Mouse (Mus musculus) mammary gland, adult 2 months (tissue): ENCODE data around the gene Lamtor2. TPM values are rescaled to one million over a fixed set of nuclear protein-coding genes. Genes with fewer than 3 reads are reported as not detected.

Experiments used
- polyA plus RNA-seq: library from polyadenylated mRNA; depleted of rRNA; stranded (reverse); fragments of >200 nt; gene quantifications from 2 replicates; pipeline ENCODE4 v1.2.3, GENCODE M21; 2012; ENCODE audit warnings: low replicate concordance; rRNA removed

The Lamtor2 gene
- polyA plus RNA-seq: 121 and 137 TPM in 2 replicates

DNA sequence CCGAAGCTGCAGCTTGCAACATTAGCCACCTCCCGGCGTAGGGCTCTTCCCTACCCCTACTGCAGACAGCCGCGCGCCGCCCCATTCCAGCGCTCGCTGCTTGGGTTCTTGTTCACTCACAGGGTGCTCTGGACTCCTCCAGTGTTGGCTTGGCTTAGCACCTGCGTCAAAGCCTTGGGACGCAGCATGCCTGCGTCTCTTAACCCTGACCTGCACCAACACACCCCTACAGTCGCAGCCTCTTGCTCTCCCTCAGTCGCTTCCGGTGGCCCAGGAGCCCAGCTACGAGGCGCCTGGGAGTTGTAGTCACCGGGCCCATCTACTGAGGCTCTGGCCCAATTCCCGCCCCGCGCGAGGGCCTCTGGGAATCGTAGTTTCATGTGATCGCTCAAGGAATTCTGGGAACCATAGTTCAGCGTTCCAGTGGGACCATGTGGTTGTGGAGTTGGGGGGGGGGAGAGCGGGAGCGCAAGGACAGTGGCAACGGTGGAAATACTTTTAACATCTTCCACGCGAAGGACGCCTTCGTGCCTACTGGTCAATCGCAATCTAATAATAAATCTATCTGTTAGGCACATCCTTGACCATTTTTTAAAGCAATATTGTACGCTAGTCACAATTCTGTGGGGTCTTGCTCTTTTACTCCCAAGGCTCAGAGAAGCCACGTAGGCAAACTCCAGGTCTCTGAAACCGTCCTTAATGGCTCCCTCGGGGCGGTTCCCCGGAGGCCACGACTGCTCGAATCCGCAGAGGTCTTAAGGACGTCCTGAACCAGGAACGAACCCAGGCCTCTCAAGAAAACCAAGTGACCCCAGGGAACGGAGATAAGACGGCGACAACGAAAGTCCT, at the start of gene Lamtor2:
TSS of gene Lamtor2 (minus strand) at position 399 of the 849 bp plus-strand sequence.

DNA sequence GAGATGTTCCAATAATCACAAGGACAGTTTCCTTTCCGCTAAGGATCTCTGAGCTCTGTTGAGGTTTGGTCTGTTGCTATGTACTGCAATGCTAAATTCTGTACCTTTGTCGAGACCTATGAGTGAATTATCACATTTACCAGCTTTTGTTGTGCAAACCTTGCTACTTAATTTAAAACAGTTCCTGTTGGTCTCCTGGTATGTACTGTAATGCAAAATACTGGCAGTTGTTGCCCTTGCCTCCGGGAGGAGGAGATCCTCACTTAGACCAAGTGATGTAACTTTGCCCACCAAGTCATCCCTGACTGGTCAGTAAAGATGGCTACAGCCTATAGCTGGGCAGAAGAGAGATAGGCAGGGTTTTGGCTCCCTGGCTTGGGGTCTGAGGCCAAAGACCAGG, 22.7 kb upstream of the Lamtor2 start, which contains the start of gene Ssr2:
TSS of gene Ssr2 (plus strand) at position 337 of the 400 bp plus-strand sequence.

DNA sequence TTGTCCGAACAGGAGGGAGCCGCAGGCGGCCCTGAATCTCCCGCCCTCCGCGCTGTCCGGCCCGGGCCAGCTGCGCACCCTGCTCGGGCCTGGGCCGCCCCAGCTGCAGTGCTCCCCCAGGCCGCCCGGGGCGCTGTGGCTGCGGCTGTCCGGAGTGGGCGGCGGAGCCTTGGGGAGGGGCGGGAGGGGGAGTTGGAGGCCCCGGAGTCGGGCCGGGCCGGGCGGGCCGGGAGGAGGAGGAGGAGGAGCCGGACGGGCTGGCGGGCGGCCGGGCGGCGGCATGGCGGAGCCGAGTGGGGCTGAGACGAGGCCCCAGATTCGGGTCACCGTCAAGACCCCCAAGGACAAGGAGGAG, 628 bp upstream of the Lamtor2 start, which contains the start of gene Ubqln4:
TSS of gene Ubqln4 (plus strand) at position 234 of the 355 bp plus-strand sequence.

DNA sequence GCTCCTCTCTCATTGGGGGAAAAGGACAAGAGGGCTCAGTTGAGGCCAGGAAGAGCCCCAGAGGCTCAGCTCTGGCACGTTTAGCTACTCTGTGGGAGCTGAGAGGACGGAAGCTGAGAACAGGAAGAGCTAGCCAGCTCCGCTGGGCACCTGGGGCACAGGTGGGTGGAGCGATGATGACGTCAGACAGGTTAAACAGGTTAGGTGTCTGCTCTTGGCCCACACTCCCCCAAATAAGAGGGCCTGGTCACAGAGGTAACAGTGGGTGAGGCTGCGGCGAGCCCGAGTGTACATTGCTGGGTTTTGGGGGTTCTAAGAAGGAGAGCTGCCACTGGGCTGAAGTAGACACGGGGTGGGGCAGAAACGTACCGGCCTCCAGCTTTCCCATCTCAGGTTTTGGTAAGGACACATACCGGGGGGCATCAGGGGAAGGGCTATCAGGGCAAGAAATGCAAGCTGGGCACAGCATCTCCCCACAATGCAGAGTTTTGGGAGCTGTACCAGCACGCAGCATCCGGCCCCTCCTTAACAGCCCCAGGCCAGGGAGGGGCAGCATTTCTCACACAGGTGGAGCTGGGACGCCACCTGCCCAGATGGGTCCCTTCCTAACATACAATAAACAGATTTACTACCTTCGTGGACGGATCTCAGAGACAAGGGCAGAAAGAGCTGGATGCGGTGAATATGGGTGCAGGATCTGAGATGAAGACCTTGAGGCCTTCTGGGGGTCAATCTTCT, 4.5 kb downstream of the Lamtor2 start, which contains the start of gene Rab25:
TSS of gene Rab25 (minus strand) at position 121 of the 738 bp plus-strand sequence.

DNA sequence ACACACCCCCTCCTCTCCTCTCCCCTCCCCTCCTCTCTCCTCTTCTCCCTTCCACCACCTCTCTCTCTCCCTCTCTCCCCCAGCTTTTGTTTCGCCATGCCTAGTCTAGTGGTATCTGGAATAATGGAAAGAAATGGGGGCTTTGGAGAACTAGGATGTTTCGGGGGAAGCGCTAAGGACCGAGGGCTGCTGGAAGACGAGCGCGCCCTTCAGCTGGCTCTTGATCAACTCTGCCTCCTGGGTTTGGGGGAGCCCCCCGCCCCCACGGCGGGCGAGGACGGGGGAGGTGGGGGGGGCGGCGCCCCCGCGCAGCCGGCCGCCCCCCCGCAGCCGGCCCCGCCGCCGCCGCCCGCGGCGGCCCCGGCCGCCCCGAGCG, 20.6 kb downstream of the Lamtor2 start, which contains the start of gene Mex3a:
TSS of gene Mex3a (plus strand) at position 97 of the 376 bp plus-strand sequence.

DNA sequence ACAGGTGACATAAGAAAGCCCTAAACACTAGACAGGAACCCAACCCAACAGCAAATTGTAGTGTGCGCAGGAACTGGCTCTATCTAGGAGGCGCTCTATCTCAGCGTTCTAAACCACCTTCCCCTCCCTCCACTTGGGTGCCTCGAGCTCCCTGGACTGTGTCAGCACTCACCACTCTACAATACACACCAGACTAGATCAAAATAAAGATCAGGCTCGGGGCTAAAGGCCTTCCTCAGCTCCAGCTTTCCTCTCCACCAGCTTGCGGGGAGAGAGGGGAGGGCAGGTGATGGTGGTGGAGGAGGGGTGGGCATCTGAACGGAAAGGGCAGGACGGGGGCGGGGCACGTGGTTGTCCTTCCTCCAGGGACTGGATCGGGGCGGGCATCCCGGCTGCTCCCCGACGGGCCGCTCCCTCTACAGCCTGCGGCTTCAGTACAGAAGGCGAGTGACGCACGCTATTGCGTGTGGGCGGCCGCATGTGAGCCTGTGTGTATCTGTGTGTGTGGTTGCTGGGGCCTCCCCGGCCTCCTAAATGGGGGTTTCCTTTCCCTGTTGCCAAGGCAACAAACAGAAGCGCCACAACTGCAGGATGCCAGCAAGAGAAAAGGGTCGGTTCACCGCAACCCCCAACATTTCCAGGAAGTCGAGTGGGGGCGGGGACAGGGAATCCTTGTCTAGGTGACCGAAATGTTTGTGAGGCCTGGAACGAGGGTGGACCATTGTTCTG, 43.0 kb downstream of the Lamtor2 start, which contains the start of gene Lmna:
TSS of gene Lmna (minus strand) at position 265 of the 729 bp plus-strand sequence.

Other genes with a start within 250 kb of the Lamtor2 start
- gene Glmp, start 228.1 kb downstream of the Lamtor2 start, polyA plus RNA-seq: 192 and 236 TPM in 2 replicates
- gene Tmem79, start 216.9 kb downstream of the Lamtor2 start, polyA plus RNA-seq: 50.4 and 56.7 TPM in 2 replicates
- 70.8 and 88.2 TPM in 2 replicates for gene Smg5, start 216.8 kb downstream of the Lamtor2 start, polyA plus RNA-seq
- gene Paqr6, start 188.5 kb downstream of the Lamtor2 start, polyA plus RNA-seq: 28.9 and 30.2 TPM in 2 replicates
- gene Bglap3, start 180.3 kb downstream of the Lamtor2 start, polyA plus RNA-seq: 8.9 and 9.9 TPM in 2 replicates
- not detected in 2 replicates for gene Bglap2, start 174.4 kb downstream of the Lamtor2 start, polyA plus RNA-seq
- 0.55 TPM in 1 of 2 replicates, not detected in the other for gene Bglap, start 168.6 kb downstream of the Lamtor2 start, polyA plus RNA-seq
- gene Pmf1, start 142.7 kb downstream of the Lamtor2 start, polyA plus RNA-seq: 50.2 and 72.9 TPM in 2 replicates
- 49.5 and 78.7 TPM in 2 replicates for gene Slc25a44, start 127.9 kb downstream of the Lamtor2 start, polyA plus RNA-seq
- gene Sema4a, start 91.9 kb downstream of the Lamtor2 start, polyA plus RNA-seq: 118 and 144 TPM in 2 replicates
- 226 and 360 TPM in 2 replicates for gene Lmna, start 43.1 kb downstream of the Lamtor2 start, polyA plus RNA-seq
- 2.5 and 3.5 TPM in 2 replicates for gene Mex3a, start 20.7 kb downstream of the Lamtor2 start, polyA plus RNA-seq
- gene Rab25, start 4.8 kb downstream of the Lamtor2 start, polyA plus RNA-seq: 37.9 TPM in 2 replicates
- 65.3 and 82.9 TPM in 2 replicates for gene Ubqln4, start 684 bp upstream of the Lamtor2 start, polyA plus RNA-seq
- 135 and 181 TPM in 2 replicates for gene Ssr2, start 22.8 kb upstream of the Lamtor2 start, polyA plus RNA-seq
- 79.4 and 105 TPM in 2 replicates for gene Arhgef2, start 52.9 kb upstream of the Lamtor2 start, polyA plus RNA-seq
- gene Rxfp4, start 100.1 kb upstream of the Lamtor2 start, polyA plus RNA-seq: not detected in 2 replicates
- gene Khdc4, start 132.7 kb upstream of the Lamtor2 start, polyA plus RNA-seq: 62.8 and 78.3 TPM in 2 replicates
- gene Rit1, start 163.8 kb upstream of the Lamtor2 start, polyA plus RNA-seq: 38.7 and 55.6 TPM in 2 replicates
- gene Syt11, start 222.1 kb upstream of the Lamtor2 start, polyA plus RNA-seq: 5.2 and 8.2 TPM in 2 replicates